Mouse (Mus musculus) spleen, adult 2 months (tissue): ENCODE data around the gene Lrrc31.

Experiments used
- CTCF ChIP-seq: fragments of 200-500 bp; IDR thresholded peaks from 2 replicates; pipeline ENCODE4 v1.5.1; 2011; ENCODE audit warnings: mild to moderate bottlenecking, inconsistent platforms; ENCODE audit not compliant: insufficient read depth, insufficient read length, insufficient replicate concordance; ENCODE audit errors: extremely low read depth
- POLR2A ChIP-seq: fragments of 200-500 bp; IDR thresholded peaks from 2 replicates; pipeline ENCODE4 v1.6.1; 2011; ENCODE audit warnings: low read depth, low read length, inconsistent platforms

GRCm38 (mm10) chr3:30722461-30722860 is 22.8 kb upstream of the Lrrc31 start:
- TF ChIP-seq CTCF, result no peak
- TF ChIP-seq POLR2A, result no peak
